Mouse (Mus musculus): Measurements from ENCODE around the gene Adarb2.

DNA sequence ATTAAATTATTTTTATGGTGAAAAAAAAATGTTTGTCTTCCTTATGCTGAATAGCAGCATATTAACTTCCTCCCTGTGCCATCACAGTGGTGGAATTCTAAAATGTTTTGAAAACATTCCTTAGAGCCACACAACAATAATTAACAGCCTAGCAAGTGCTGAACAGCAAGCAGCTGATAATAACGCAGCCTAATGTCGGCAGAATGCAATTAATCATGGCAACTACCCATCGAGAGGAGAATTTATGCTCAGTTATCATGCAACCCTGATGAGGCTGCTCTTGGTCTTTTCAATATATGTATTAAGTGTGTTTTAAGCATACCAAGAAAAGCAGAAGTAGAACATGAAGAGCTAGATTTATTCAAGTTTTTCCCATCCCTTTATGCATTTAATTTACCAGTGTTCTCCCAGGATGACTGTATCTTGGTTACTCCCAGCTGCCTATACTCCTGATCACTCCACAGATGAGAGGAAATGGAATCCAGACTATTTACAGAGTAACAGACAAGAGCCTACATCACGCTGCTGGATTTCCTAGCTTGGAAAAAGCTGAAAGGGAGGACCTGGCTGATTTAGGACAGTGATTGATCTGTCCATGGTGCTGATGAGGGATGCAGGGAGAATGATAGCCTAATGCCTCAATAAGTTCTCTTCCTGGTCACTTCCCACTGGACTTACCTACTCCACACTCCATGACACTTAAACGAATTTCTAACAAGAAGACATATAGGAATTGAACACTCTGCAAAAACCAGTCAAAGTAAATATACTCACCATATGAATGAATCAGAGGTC is 113.9 kb downstream of the Adarb2 start:
- no peak for TF ChIP-seq POLR2A (IDR thresholded peaks at IDR 0.05; ENCODE audit: borderline replicate concordance, extremely low read depth, low read depth, low read length)
- no peak for TF ChIP-seq CTCF (IDR thresholded peaks at IDR 0.05; ENCODE audit: insufficient read depth, low read length)
